Mouse (Mus musculus): ENCODE data around the gene Nav2.

Gene Nav2

GRCm38 (mm10) chr7:48910282-48910681, 1.8 kb downstream of the Nav2 start:
- peaks cover 56% of the 10 kb centered on the region for H3K4me1 ChIP-seq (replicated peaks; ENCODE audit: low read depth, low read length)
- no peaks in the 10 kb centered on the region for H3K27me3 ChIP-seq (ENCODE audit: insufficient read depth, low read length)
- TF ChIP-seq NANOG (IDR thresholded peaks at IDR 0.05; ENCODE audit: borderline replicate concordance, low read length): no peak
- TF ChIP-seq POU5F1 (IDR thresholded peaks at IDR 0.05; ENCODE audit: borderline replicate concordance, low read length): no peak
- no peak for TF ChIP-seq CTCF (conservative IDR thresholded peaks at IDR 0.05; ENCODE audit: low read length)

GRCm38 (mm10) chr7:48911146-48911545, 2.6 kb downstream of the Nav2 start:
- Histone ChIP-seq H3K36me3 (ENCODE audit: insufficient read depth, low read length) (no peaks in the 10 kb centered on the region), H3K9me3 (ENCODE audit: low read length) (peaks cover 7% of the 10 kb centered on the region; the same call in 1 of the 2 replicates), H3K4me3 (replicated peaks; ENCODE audit: low read length) (no peak overlapping the region), H3K4me1 (replicated peaks; ENCODE audit: low read depth, low read length) (peaks cover 65% of the 10 kb centered on the region), H3K27me3 (ENCODE audit: insufficient read depth, low read length) (no peaks in the 10 kb centered on the region)
- TF ChIP-seq CTCF (conservative IDR thresholded peaks at IDR 0.05; ENCODE audit: low read length): no peak
- no peak for TF ChIP-seq POU5F1 (IDR thresholded peaks at IDR 0.05; ENCODE audit: borderline replicate concordance, low read length)

More at GRCm38 (mm10) chr7:48910282-48910681, 1.8 kb downstream of the Nav2 start:
- peaks cover 13% of the 10 kb centered on the region; the same call in 1 of the 2 replicates for H3K9me3 ChIP-seq (ENCODE audit: low read length)
- H3K36me3 ChIP-seq (ENCODE audit: insufficient read depth, low read length): no peaks in the 10 kb centered on the region
- H3K4me3 ChIP-seq (replicated peaks; ENCODE audit: low read length): no peak overlapping the region

- Histone ChIP-seq H3K27me3 (ENCODE audit: insufficient read depth, low read length) (no peaks in the 10 kb centered on the region), H3K4me3 (replicated peaks; ENCODE audit: low read length) (no peak overlapping the region), H3K9me3 (ENCODE audit: low read length) (no peaks in the 10 kb centered on the region), H3K36me3 (ENCODE audit: insufficient read depth, low read length) (no peaks in the 10 kb centered on the region), H3K4me1 (replicated peaks; ENCODE audit: low read depth, low read length) (peaks cover 79% of the 10 kb centered on the region)
- TF ChIP-seq NANOG (IDR thresholded peaks at IDR 0.05; ENCODE audit: borderline replicate concordance, low read length): no peak
- TF ChIP-seq CTCF (conservative IDR thresholded peaks at IDR 0.05; ENCODE audit: low read length): no peak
- no peak for TF ChIP-seq POU5F1 (IDR thresholded peaks at IDR 0.05; ENCODE audit: borderline replicate concordance, low read length)
These were observed 6.4 kb downstream of the Nav2 start for GRCm38 (mm10) chr7:48914630-48915506.

GRCm38 (mm10) chr7:48917463-48917862, 8.9 kb downstream of the Nav2 start:
- Histone ChIP-seq H3K27me3 (ENCODE audit: insufficient read depth, low read length) (no peaks in the 10 kb centered on the region), H3K9me3 (ENCODE audit: low read length) (no peaks in the 10 kb centered on the region), H3K36me3 (ENCODE audit: insufficient read depth, low read length) (no peaks in the 10 kb centered on the region), H3K4me1 (replicated peaks; ENCODE audit: low read depth, low read length) (peaks cover 76% of the 10 kb centered on the region), H3K4me3 (replicated peaks; ENCODE audit: low read length) (peak overlapping the region; percentile 57)
- 0 out of 2 replicates have a peak, but pooled peaks have one; percentile 8 for TF ChIP-seq NANOG (IDR thresholded peaks at IDR 0.05; ENCODE audit: borderline replicate concordance, low read length)
- TF ChIP-seq POU5F1 (IDR thresholded peaks at IDR 0.05; ENCODE audit: borderline replicate concordance, low read length): no peak

- TF ChIP-seq POU5F1 (IDR thresholded peaks at IDR 0.05; ENCODE audit: borderline replicate concordance, low read length) (no peak), CTCF (conservative IDR thresholded peaks at IDR 0.05; ENCODE audit: low read length) (no peak), NANOG (IDR thresholded peaks at IDR 0.05; ENCODE audit: borderline replicate concordance, low read length) (peak; percentile 96)
- Histone ChIP-seq H3K27me3 (ENCODE audit: insufficient read depth, low read length) (no peaks in the 10 kb centered on the region), H3K36me3 (ENCODE audit: insufficient read depth, low read length) (no peaks in the 10 kb centered on the region), H3K4me3 (replicated peaks; ENCODE audit: low read length) (0 out of 2 replicates have a peak overlapping the region, but pooled peaks have one; percentile 29), H3K4me1 (replicated peaks; ENCODE audit: low read depth, low read length) (peaks cover 79% of the 10 kb centered on the region), H3K9me3 (ENCODE audit: low read length) (no peaks in the 10 kb centered on the region)
These were observed 9.5 kb downstream of the Nav2 start for GRCm38 (mm10) chr7:48917988-48918387.

- Histone ChIP-seq H3K27me3 (ENCODE audit: insufficient read depth, low read length) (no peaks in the 10 kb centered on the region), H3K4me1 (replicated peaks; ENCODE audit: low read depth, low read length) (peaks cover 80% of the 10 kb centered on the region), H3K4me3 (replicated peaks; ENCODE audit: low read length) (0 out of 2 replicates have a peak overlapping the region, but pooled peaks have one; percentile 29), H3K9me3 (ENCODE audit: low read length) (no peaks in the 10 kb centered on the region), H3K36me3 (ENCODE audit: insufficient read depth, low read length) (no peaks in the 10 kb centered on the region)
- TF ChIP-seq CTCF (conservative IDR thresholded peaks at IDR 0.05; ENCODE audit: low read length): no peak
- no peak for TF ChIP-seq POU5F1 (IDR thresholded peaks at IDR 0.05; ENCODE audit: borderline replicate concordance, low read length)
- no peak for TF ChIP-seq NANOG (IDR thresholded peaks at IDR 0.05; ENCODE audit: borderline replicate concordance, low read length)
These were observed 9.9 kb downstream of the Nav2 start for GRCm38 (mm10) chr7:48918389-48918788.

GRCm38 (mm10) chr7:48923620-48924019, 15.1 kb downstream of the Nav2 start:
- no peaks in the 10 kb centered on the region for H3K27me3 ChIP-seq (ENCODE audit: insufficient read depth, low read length)
- peaks cover 81% of the 10 kb centered on the region for H3K4me1 ChIP-seq (replicated peaks; ENCODE audit: low read depth, low read length)
- peaks cover 11% of the 10 kb centered on the region for H3K36me3 ChIP-seq (ENCODE audit: insufficient read depth, low read length)
- TF ChIP-seq NANOG (IDR thresholded peaks at IDR 0.05; ENCODE audit: borderline replicate concordance, low read length): no peak
- TF ChIP-seq CTCF (conservative IDR thresholded peaks at IDR 0.05; ENCODE audit: low read length): no peak
- TF ChIP-seq POU5F1 (IDR thresholded peaks at IDR 0.05; ENCODE audit: borderline replicate concordance, low read length): no peak
- no peaks in the 10 kb centered on the region for H3K9me3 ChIP-seq (ENCODE audit: low read length)
- peak overlapping the region; percentile 72 for H3K4me3 ChIP-seq (replicated peaks; ENCODE audit: low read length)

- Histone ChIP-seq H3K27me3 (ENCODE audit: insufficient read depth, low read length) (no peaks in the 10 kb centered on the region), H3K9me3 (ENCODE audit: low read length) (no peaks in the 10 kb centered on the region), H3K4me1 (replicated peaks; ENCODE audit: low read depth, low read length) (peaks cover 70% of the 10 kb centered on the region), H3K4me3 (replicated peaks; ENCODE audit: low read length) (no peak overlapping the region), H3K36me3 (ENCODE audit: insufficient read depth, low read length) (peaks cover 11% of the 10 kb centered on the region)
- no peak for TF ChIP-seq CTCF (conservative IDR thresholded peaks at IDR 0.05; ENCODE audit: low read length)
- TF ChIP-seq NANOG (IDR thresholded peaks at IDR 0.05; ENCODE audit: borderline replicate concordance, low read length): no peak
- TF ChIP-seq POU5F1 (IDR thresholded peaks at IDR 0.05; ENCODE audit: borderline replicate concordance, low read length): no peak
These were observed 16.7 kb downstream of the Nav2 start for GRCm38 (mm10) chr7:48925214-48925613.

All from E14TG2a.4 (cell line).